Mouse (Mus musculus) heart, embryonic 13.5 days (tissue): ENCODE measurements at regions not wholly inside any gene's neighbourhood (a gene's known extent, or its start where the extent isn't known, plus 50 kb on each side); places are given as distances from the start of the nearest gene placed in this dataset.

ENCODE experiments used
- ATAC-seq: fragments of 200-750 bp; cut with Nextera tagmentation; 2 replicates; pipeline ENCODE4 v1.8.0; 2017; ENCODE audit warnings: moderate TSS enrichment; ENCODE audit not compliant: insufficient number of reproducible peaks, low FRiP score, low TSS enrichment; ENCODE audit errors: extremely low read depth
- H3K27ac ChIP-seq: fragments of 300-500 bp; sonication (generic); replicated peaks from 2 replicates; pipeline ENCODE4 v1.5.1; 2015; ENCODE audit warnings: moderate library complexity, mild to moderate bottlenecking, inconsistent platforms
- H3K27me3 ChIP-seq: fragments of 300-500 bp; sonication (generic); replicated peaks from 2 replicates; pipeline ENCODE4 v1.6.1; 2015; ENCODE audit warnings: mild to moderate bottlenecking, inconsistent platforms
- H3K36me3 ChIP-seq: fragments of 300-500 bp; sonication (generic); 2 replicates; pipeline ENCODE4 v1.6.1; 2015; ENCODE audit warnings: mild to moderate bottlenecking, inconsistent platforms
- H3K4me1 ChIP-seq: fragments of 300-500 bp; sonication (generic); 2 replicates; pipeline ENCODE4 v1.6.1; 2015; ENCODE audit warnings: inconsistent platforms
- H3K4me2 ChIP-seq: fragments of 300-500 bp; sonication (generic); 2 replicates; pipeline ENCODE4 v1.6.1; 2015; ENCODE audit warnings: inconsistent platforms, mild to moderate bottlenecking, moderate library complexity
- H3K4me3 ChIP-seq: fragments of 300-500 bp; sonication (generic); 2 replicates; pipeline ENCODE4 v1.5.1; 2015; ENCODE audit warnings: moderate library complexity, mild to moderate bottlenecking, inconsistent platforms
- H3K9ac ChIP-seq: fragments of 300-500 bp; sonication (generic); 2 replicates; pipeline ENCODE4 v1.6.1; 2015; ENCODE audit warnings: inconsistent platforms, mild to moderate bottlenecking, moderate library complexity
- H3K9me3 ChIP-seq: fragments of 300-500 bp; sonication (generic); 2 replicates; pipeline ENCODE4 v1.6.1; 2016; ENCODE audit warnings: inconsistent platforms
- WGBS: fragments of 180-500 bp; shearing (Covaris S2); methylation state at CpG from one replicate; pipeline ENCODE4 v1.1.7; 2015; ENCODE audit warnings: mixed read lengths; 5-methylcytosine and 5-hydroxymethylcytosine counted together

GRCm38 (mm10) chr10:9165598-9165997, 279.7 kb upstream of the Sash1 start:
- Histone ChIP-seq H3K4me3 (no peak overlapping the region), H3K4me2 (no peak overlapping the region), H3K36me3 (no peaks in the 10 kb centered on the region), H3K27me3 (no peaks in the 10 kb centered on the region), H3K9me3 (peaks cover 6% of the 10 kb centered on the region; the same call in 1 of the 2 replicates), H3K4me1 (no peaks in the 10 kb centered on the region), H3K27ac (no peak overlapping the region), H3K9ac (no peak overlapping the region)
- WGBS: 79% methylated on average over 12 of the region's 12 CpGs
- no peak for ATAC-seq

GRCm38 (mm10) chr10:9164333-9164732, 278.5 kb upstream of the Sash1 start:
- Histone ChIP-seq H3K4me2 (no peak overlapping the region), H3K4me1 (no peaks in the 10 kb centered on the region), H3K4me3 (no peak overlapping the region), H3K27me3 (no peaks in the 10 kb centered on the region), H3K36me3 (no peaks in the 10 kb centered on the region), H3K9me3 (peaks cover 6% of the 10 kb centered on the region; the same call in 1 of the 2 replicates), H3K9ac (no peak overlapping the region), H3K27ac (no peak overlapping the region)
- ATAC-seq: no peak
- 86% methylated on average over 7 of the region's 7 CpGs for WGBS

- no peaks in the 10 kb centered on the region for H3K27me3 ChIP-seq
- H3K4me3 ChIP-seq: no peak overlapping the region
- H3K9me3 ChIP-seq: no peaks in the 10 kb centered on the region
- H3K36me3 ChIP-seq: no peaks in the 10 kb centered on the region
- H3K27ac ChIP-seq: no peak overlapping the region
- WGBS: 87% methylated on average over 7 of the region's 7 CpGs
- no peak overlapping the region for H3K4me2 ChIP-seq
- no peak for ATAC-seq
- no peaks in the 10 kb centered on the region for H3K4me1 ChIP-seq
- H3K9ac ChIP-seq: no peak overlapping the region
Observed at GRCm38 (mm10) chr10:9161597-9161996, 275.7 kb upstream of the Sash1 start.

GRCm38 (mm10) chr10:9157299-9158215, 271.7 kb upstream of the Sash1 start:
- no peaks in the 10 kb centered on the region for H3K4me1 ChIP-seq
- H3K4me3 ChIP-seq: no peak overlapping the region
- H3K27me3 ChIP-seq: no peaks in the 10 kb centered on the region
- ATAC-seq: no peak
- 54% methylated on average over 10 of the region's 10 CpGs for WGBS
- no peak overlapping the region for H3K9ac ChIP-seq
- H3K36me3 ChIP-seq: no peaks in the 10 kb centered on the region
- no peak overlapping the region for H3K4me2 ChIP-seq
- no peaks in the 10 kb centered on the region for H3K9me3 ChIP-seq
- H3K27ac ChIP-seq: no peak overlapping the region

GRCm38 (mm10) chr10:9136099-9136498, 250.2 kb upstream of the Sash1 start:
- H3K9ac ChIP-seq: no peak overlapping the region
- no peak overlapping the region for H3K4me3 ChIP-seq
- H3K27me3 ChIP-seq: no peaks in the 10 kb centered on the region
- no peaks in the 10 kb centered on the region for H3K9me3 ChIP-seq
- no peak for ATAC-seq
- H3K4me1 ChIP-seq: no peaks in the 10 kb centered on the region
- no peaks in the 10 kb centered on the region for H3K36me3 ChIP-seq
- no peak overlapping the region for H3K4me2 ChIP-seq
- 57% methylated on average over 2 of the region's 2 CpGs for WGBS
- H3K27ac ChIP-seq: no peak overlapping the region

GRCm38 (mm10) chr10:9134293-9135021, 248.6 kb upstream of the Sash1 start:
- H3K9ac ChIP-seq: no peak overlapping the region
- H3K4me2 ChIP-seq: no peak overlapping the region
- H3K4me3 ChIP-seq: no peak overlapping the region
- WGBS: 67% methylated on average over 9 of the region's 9 CpGs
- H3K36me3 ChIP-seq: no peaks in the 10 kb centered on the region
- no peaks in the 10 kb centered on the region for H3K4me1 ChIP-seq
- no peaks in the 10 kb centered on the region for H3K27me3 ChIP-seq
- no peak for ATAC-seq
- H3K27ac ChIP-seq: no peak overlapping the region
- H3K9me3 ChIP-seq: no peaks in the 10 kb centered on the region

GRCm38 (mm10) chr10:9130061-9130460, 244.2 kb upstream of the Sash1 start:
- WGBS: 65% methylated on average over 2 of the region's 2 CpGs
- no peaks in the 10 kb centered on the region for H3K9me3 ChIP-seq
- no peak overlapping the region for H3K9ac ChIP-seq
- H3K4me1 ChIP-seq: no peaks in the 10 kb centered on the region
- no peaks in the 10 kb centered on the region for H3K36me3 ChIP-seq
- no peak overlapping the region for H3K4me2 ChIP-seq
- H3K27me3 ChIP-seq: no peaks in the 10 kb centered on the region
- H3K27ac ChIP-seq: no peak overlapping the region
- no peak for ATAC-seq
- no peak overlapping the region for H3K4me3 ChIP-seq

GRCm38 (mm10) chr10:9119249-9119648, 233.4 kb upstream of the Sash1 start:
- 44% methylated on average over 4 of the region's 4 CpGs for WGBS
- Histone ChIP-seq H3K27ac (no peak overlapping the region), H3K4me2 (no peak overlapping the region), H3K9me3 (no peaks in the 10 kb centered on the region), H3K4me1 (0 out of 2 replicates have a peak, but pooled peaks cover 3% of the 10 kb centered on the region), H3K9ac (no peak overlapping the region), H3K27me3 (no peaks in the 10 kb centered on the region), H3K4me3 (no peak overlapping the region), H3K36me3 (no peaks in the 10 kb centered on the region)
- no peak for ATAC-seq

- H3K4me2 ChIP-seq: peak overlapping the region; percentile 65
- H3K4me1 ChIP-seq: 0 out of 2 replicates have a peak, but pooled peaks cover 3% of the 10 kb centered on the region
- peak overlapping the region; percentile 40; the same call in 1 of the 2 replicates for H3K9ac ChIP-seq
- peak overlapping the region; percentile 41 for H3K4me3 ChIP-seq
- H3K27me3 ChIP-seq: no peaks in the 10 kb centered on the region
- ATAC-seq: no peak
- H3K9me3 ChIP-seq: no peaks in the 10 kb centered on the region
- no peak overlapping the region for H3K27ac ChIP-seq
- H3K36me3 ChIP-seq: no peaks in the 10 kb centered on the region
- 21% methylated on average over 14 of the region's 14 CpGs for WGBS
Observed at GRCm38 (mm10) chr10:9117648-9118551, 232.0 kb upstream of the Sash1 start.

GRCm38 (mm10) chr10:9117134-9117533, 231.3 kb upstream of the Sash1 start:
- H3K4me1 ChIP-seq: 0 out of 2 replicates have a peak, but pooled peaks cover 3% of the 10 kb centered on the region
- H3K9me3 ChIP-seq: no peaks in the 10 kb centered on the region
- no peak for ATAC-seq
- H3K27ac ChIP-seq: no peak overlapping the region
- peak overlapping the region; percentile 65 for H3K4me2 ChIP-seq
- H3K27me3 ChIP-seq: no peaks in the 10 kb centered on the region
- 86% methylated on average over 7 of the region's 7 CpGs for WGBS
- H3K9ac ChIP-seq: no peak overlapping the region
- H3K4me3 ChIP-seq: peak overlapping the region; percentile 41
- H3K36me3 ChIP-seq: no peaks in the 10 kb centered on the region

GRCm38 (mm10) chr10:9113706-9114105, 227.8 kb upstream of the Sash1 start:
- H3K4me1 ChIP-seq: 0 out of 2 replicates have a peak, but pooled peaks cover 3% of the 10 kb centered on the region
- H3K27ac ChIP-seq: no peak overlapping the region
- no peaks in the 10 kb centered on the region for H3K9me3 ChIP-seq
- no peaks in the 10 kb centered on the region for H3K36me3 ChIP-seq
- no peaks in the 10 kb centered on the region for H3K27me3 ChIP-seq
- WGBS: 70% methylated on average over 5 of the region's 5 CpGs
- no peak overlapping the region for H3K4me2 ChIP-seq
- ATAC-seq: no peak
- H3K4me3 ChIP-seq: no peak overlapping the region
- no peak overlapping the region for H3K9ac ChIP-seq
